Mouse (Mus musculus) C2C12 (cell line): ENCODE data around the gene Slc22a23. TPM values are rescaled to one million over a fixed set of nuclear protein-coding genes. Genes with fewer than 3 reads are reported as not detected.

Source experiments
- H3K27me3 ChIP-seq: one replicate; pipeline ENCODE4 v1.6.1; 2011; ENCODE audit not compliant: control insufficient read depth, insufficient read depth, insufficient read length
- H3K36me3 ChIP-seq: one replicate; pipeline ENCODE4 v1.6.1; 2011; ENCODE audit not compliant: control insufficient read depth, insufficient read depth
- H3K4me3 ChIP-seq: one replicate; pipeline ENCODE4 v1.5.1; 2011; ENCODE audit warnings: mild to moderate bottlenecking, control low read depth; ENCODE audit not compliant: poor library complexity, insufficient read depth, severe bottlenecking
- H3K79me2 ChIP-seq: one replicate; pipeline ENCODE4 v1.6.1; 2011; ENCODE audit not compliant: control insufficient read depth, insufficient read depth
- H3K79me3 ChIP-seq: one replicate; pipeline ENCODE4 v1.6.1; 2011; ENCODE audit warnings: low read depth, control low read depth
- H3ac ChIP-seq: one replicate; pipeline ENCODE3; 2011; ENCODE audit warnings: low read depth; ENCODE audit not compliant: control insufficient read depth, insufficient read length
- CEBPB ChIP-seq: IDR thresholded peaks from one replicate; pipeline ENCODE4 v1.6.1; 2011; ENCODE audit warnings: low read depth, mild to moderate bottlenecking, control low read depth, moderate library complexity
- CTCF ChIP-seq: IDR thresholded peaks from one replicate; pipeline ENCODE4 v1.5.1; 2011; ENCODE audit not compliant: control insufficient read depth, insufficient read depth, insufficient read length
- FOSL1 ChIP-seq: IDR thresholded peaks from one replicate; pipeline ENCODE4 v1.8.0; 2011; ENCODE audit warnings: mild to moderate bottlenecking, low read length; ENCODE audit not compliant: poor library complexity, insufficient read depth, severe bottlenecking
- MAX ChIP-seq: IDR thresholded peaks from one replicate; pipeline ENCODE4 v1.6.1; 2011; ENCODE audit warnings: mild to moderate bottlenecking, control low read depth
- MYOD1 ChIP-seq: IDR thresholded peaks from one replicate; pipeline ENCODE4 v1.6.1; 2011; ENCODE audit warnings: low read depth; ENCODE audit not compliant: control insufficient read depth, insufficient read length
- MYOG ChIP-seq: IDR thresholded peaks from one replicate; pipeline ENCODE4 v1.6.1; 2011; ENCODE audit not compliant: control insufficient read depth, insufficient read length; ENCODE audit errors: extremely low read depth
- USF1 ChIP-seq: IDR thresholded peaks from one replicate; pipeline ENCODE4 v1.6.1; 2011; ENCODE audit warnings: low read depth, mild to moderate bottlenecking, control low read depth, moderate library complexity
- polyA plus RNA-seq: library from polyadenylated mRNA; unstranded; fragments of >200 nt; fragmentation: generic; extraction: Trizol; gene quantifications from one replicate; pipeline ENCODE4 v1.2.1, GENCODE M21; 2012; ENCODE audit warnings: missing spikeins

The Slc22a23 gene
- polyA plus RNA-seq, 1 experiment = 10.9 TPM

GRCm38 (mm10) chr13:34219728-34220127, 125.3 kb downstream of the Slc22a23 start:
- H3ac ChIP-seq = no peak overlapping the region
- no peak overlapping the region for H3K4me3 ChIP-seq
- no peaks in the 10 kb centered on the region for H3K79me2 ChIP-seq
- no peaks in the 10 kb centered on the region for H3K79me3 ChIP-seq
- H3K36me3 ChIP-seq = peaks cover 27% of the 10 kb centered on the region
- no peaks in the 10 kb centered on the region for H3K27me3 ChIP-seq
- TF ChIP-seq USF1 = no peak
- TF ChIP-seq MYOD1 = no peak
- no peak for TF ChIP-seq MAX
- no peak for TF ChIP-seq CTCF
- TF ChIP-seq MYOG = no peak
- no peak for TF ChIP-seq CEBPB

GRCm38 (mm10) chr13:34218776-34219175, 126.2 kb downstream of the Slc22a23 start:
- H3K79me2 ChIP-seq = no peaks in the 10 kb centered on the region
- no peaks in the 10 kb centered on the region for H3K79me3 ChIP-seq
- no peak overlapping the region for H3K4me3 ChIP-seq
- H3K36me3 ChIP-seq = peaks cover 27% of the 10 kb centered on the region
- no peak overlapping the region for H3ac ChIP-seq
- TF ChIP-seq CEBPB (no peak), CTCF (no peak), FOSL1 (no peak), MYOG (no peak), MAX (no peak), MYOD1 (no peak), USF1 (no peak)
- H3K27me3 ChIP-seq = no peaks in the 10 kb centered on the region

GRCm38 (mm10) chr13:34214855-34215254, 130.1 kb downstream of the Slc22a23 start:
- no peak overlapping the region for H3ac ChIP-seq
- TF ChIP-seq MYOD1 (no peak), MYOG (no peak), MAX (no peak), USF1 (no peak), CEBPB (no peak), CTCF (no peak)
- H3K79me2 ChIP-seq = no peaks in the 10 kb centered on the region
- no peaks in the 10 kb centered on the region for H3K79me3 ChIP-seq
- H3K4me3 ChIP-seq = no peak overlapping the region
- peaks cover 12% of the 10 kb centered on the region for H3K36me3 ChIP-seq
- H3K27me3 ChIP-seq = no peaks in the 10 kb centered on the region

- Histone ChIP-seq H3K79me2 (no peaks in the 10 kb centered on the region), H3K36me3 (no peaks in the 10 kb centered on the region), H3ac (no peak overlapping the region), H3K4me3 (no peak overlapping the region), H3K79me3 (no peaks in the 10 kb centered on the region), H3K27me3 (no peaks in the 10 kb centered on the region)
- TF ChIP-seq USF1 (no peak), MAX (no peak), MYOG (no peak), CTCF (no peak), MYOD1 (no peak), CEBPB (no peak), FOSL1 (no peak)
Measured at GRCm38 (mm10) chr13:34212735-34213212, 132.2 kb downstream of the Slc22a23 start.

GRCm38 (mm10) chr13:34211261-34211775, 133.7 kb downstream of the Slc22a23 start:
- no peak for TF ChIP-seq MYOG
- no peak overlapping the region for H3K4me3 ChIP-seq
- no peak overlapping the region for H3ac ChIP-seq
- no peaks in the 10 kb centered on the region for H3K27me3 ChIP-seq
- H3K79me2 ChIP-seq = no peaks in the 10 kb centered on the region
- H3K79me3 ChIP-seq = no peaks in the 10 kb centered on the region
- no peaks in the 10 kb centered on the region for H3K36me3 ChIP-seq

GRCm38 (mm10) chr13:34207714-34208470, 137.1 kb downstream of the Slc22a23 start:
- no peak overlapping the region for H3K4me3 ChIP-seq
- H3K79me3 ChIP-seq = no peaks in the 10 kb centered on the region
- H3K27me3 ChIP-seq = no peaks in the 10 kb centered on the region
- no peak overlapping the region for H3ac ChIP-seq
- no peaks in the 10 kb centered on the region for H3K79me2 ChIP-seq
- TF ChIP-seq MYOG (no peak), CEBPB (no peak), MYOD1 (no peak), MAX (no peak), USF1 (no peak), CTCF (no peak)
- H3K36me3 ChIP-seq = peaks cover 14% of the 10 kb centered on the region
